Mouse (Mus musculus) neutrophil, adult 5-6 weeks (primary cell): ENCODE data around the gene Tsen15. TPM values are rescaled to one million over a fixed set of nuclear protein-coding genes. Genes with fewer than 3 reads are reported as not detected.

ENCODE experiments used
- ATAC-seq: fragments of 151-379, 151-347 bp; 2 replicates; pipeline ENCODE4 v1.8.0; 2017; ENCODE audit warnings: mild to moderate bottlenecking, moderate TSS enrichment; ENCODE audit not compliant: insufficient number of reproducible peaks, poor library complexity, low FRiP score, severe bottlenecking; ENCODE audit errors: extremely low read depth
- total RNA-seq: library from RNA; stranded (forward); fragments of 200-1000 nt; gene quantifications from 2 replicates; pipeline ENCODE4 v1.2.3, GENCODE M21; 2017

Tsen15 gene
- 17.8 and 19.5 TPM in 2 replicates for total RNA-seq

DNA sequence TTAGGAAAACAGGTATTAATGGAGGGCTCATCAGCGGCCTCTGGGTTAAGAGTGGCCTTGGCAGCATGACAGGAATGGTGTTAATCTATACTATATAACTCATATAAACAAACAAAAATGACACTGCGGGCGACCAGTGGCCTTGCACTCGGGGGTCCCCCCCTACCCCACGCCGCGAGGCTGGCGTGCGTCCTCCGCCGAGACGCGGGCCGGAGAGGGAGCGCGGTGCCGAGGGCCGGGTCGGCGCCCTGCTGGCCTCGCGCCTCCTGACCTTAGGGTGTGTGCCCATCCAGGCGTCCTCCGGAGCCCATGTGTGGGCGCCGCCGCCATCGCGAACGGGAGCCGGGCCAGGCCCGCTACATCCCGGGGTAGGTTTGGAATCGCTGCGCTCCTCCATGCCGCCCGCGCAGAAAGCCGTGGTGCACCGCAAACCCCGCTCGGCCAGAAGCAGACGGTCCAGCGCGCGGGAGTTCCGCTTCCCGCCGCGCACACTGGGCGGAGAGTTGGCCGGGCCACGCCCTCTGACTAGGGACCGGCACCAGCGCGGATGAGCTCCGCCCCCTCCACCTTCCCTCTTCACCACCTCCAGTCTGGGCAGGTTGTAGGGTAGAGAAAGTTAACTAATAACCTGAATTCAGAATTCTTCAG is at the start of gene Tsen15:
Gene Tsen15, minus strand, starts transcription at position 501 of the 648 bp plus-strand sequence.
- peak; percentile 85 for ATAC-seq

DNA sequence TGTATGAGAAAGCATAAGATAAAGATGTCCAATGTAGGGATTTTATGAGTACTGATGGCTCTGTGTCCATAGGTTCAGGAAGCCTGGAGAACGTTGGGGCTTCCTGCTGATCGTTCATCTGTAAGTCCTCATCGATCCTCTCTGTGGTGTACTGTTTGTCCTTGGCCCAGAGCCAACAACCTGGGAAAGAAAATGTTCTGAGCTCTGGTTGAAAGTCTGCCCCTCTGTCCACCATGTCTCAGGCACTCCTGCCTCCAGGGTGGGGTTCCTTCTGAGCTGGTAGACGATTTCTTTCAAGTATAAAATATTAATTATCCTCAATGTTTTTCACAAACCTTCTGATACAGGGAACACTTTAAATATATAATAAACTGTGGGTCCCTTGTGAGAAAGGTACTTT is 47.7 kb upstream of the Tsen15 start:
- no peak for ATAC-seq

DNA sequence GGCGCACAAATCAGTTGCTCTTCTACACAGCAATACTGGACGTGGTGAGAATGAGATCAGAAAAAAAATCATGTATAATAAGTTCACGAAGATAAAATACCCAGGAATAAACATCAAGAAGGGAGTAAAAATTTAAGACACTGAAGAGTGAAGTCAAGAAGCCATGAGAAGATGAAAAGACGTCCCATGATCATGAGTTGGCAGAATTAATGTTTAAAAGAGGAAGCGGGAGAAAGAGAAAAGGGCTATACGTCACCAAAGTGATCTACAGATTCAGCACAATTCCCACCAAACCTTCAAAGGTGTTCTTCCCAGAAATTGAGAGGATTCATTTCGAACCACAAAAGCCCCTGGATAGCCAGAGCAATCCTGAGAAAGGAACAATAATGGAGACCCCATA is 43.3 kb upstream of the Tsen15 start:
- no peak for ATAC-seq

DNA sequence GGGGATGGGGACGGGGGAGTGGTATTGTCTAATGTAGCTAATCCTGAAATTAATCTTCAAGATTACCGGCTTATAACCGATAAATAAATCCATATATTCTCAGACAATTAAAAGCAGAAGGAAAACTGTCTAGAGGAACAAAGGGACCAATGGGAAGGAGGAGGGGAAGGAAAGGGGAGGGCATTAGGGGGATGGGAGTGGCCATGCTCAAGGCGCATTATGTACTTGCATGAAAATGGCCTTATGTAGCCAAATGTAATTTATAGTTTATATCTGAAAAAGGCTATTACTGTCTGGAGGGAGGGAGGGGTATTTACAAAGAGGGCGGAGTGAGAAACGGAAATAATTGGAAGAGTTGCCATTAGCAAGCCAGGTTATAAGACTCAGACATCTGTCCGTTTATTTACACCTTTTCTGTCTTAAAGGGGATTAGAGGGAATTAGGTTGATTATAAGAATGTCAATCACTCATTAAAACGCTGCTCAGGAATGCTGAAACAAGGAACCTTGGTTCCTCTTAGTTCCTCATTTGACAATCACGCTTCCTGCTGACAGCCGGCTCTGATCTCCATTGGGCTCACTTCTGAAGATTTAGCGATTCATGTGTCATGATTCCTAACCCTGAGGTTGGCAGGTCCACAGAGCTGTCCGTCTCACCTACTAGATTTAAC is 41.6 kb upstream of the Tsen15 start:
- no peak for ATAC-seq

DNA sequence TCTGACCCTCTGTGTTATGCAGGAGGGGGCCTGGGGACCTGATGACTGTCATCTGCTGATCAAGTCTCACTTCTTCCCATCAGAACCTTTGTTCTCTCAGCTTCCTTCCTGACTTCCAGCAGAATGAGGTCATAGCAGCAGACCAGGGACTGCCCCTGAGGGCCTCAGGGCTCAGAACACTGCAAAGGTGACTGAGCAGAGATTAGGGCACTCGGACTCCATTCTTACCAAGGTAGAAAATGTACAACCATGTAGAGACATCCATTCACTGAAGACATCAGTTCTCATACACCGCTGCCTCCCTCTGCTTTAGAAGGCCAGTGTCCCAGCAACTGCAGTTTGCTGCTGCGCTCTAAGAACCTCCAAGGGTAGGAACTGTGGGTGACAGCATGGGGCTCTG is 36.6 kb upstream of the Tsen15 start:
- no peak for ATAC-seq

DNA sequence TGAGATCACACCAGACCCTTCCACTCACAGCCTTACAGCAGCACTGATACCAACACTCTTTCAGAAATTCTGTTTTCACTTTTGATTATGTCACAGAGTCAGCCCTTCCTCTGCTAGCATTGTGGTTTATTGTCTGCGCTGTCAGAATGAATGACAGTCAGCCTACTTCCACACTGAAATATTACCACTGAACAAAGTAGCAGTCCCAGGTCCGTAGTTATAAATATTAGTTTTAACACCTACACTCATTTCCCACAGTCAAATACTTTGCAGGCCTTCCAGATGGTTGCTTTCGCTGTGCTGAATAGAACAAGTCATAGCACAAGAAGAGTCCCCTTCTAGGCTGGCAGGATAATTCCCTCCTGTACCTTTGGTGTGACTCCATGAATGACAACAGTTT is 35.8 kb upstream of the Tsen15 start:
- ATAC-seq, result no peak

DNA sequence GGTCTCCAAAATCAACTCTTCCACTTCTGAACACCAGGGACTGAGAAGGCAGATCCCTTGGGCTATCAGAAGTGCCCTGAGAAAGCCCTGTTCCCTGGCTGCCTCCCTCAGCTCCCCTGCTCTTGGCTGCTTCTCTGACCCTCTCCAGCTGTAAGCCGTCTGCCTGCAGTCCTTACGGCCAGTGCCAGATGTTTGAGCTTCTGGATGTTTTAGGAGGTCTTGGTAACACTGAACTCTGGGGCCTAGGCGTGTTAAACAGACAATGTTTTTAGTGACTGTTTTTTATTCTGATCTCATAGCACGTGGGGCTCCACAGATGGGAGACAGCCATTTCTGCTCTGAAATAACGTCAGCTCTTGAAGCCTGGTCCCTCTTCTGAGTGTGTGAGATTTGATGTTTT is 31.1 kb upstream of the Tsen15 start:
- ATAC-seq, result no peak

DNA sequence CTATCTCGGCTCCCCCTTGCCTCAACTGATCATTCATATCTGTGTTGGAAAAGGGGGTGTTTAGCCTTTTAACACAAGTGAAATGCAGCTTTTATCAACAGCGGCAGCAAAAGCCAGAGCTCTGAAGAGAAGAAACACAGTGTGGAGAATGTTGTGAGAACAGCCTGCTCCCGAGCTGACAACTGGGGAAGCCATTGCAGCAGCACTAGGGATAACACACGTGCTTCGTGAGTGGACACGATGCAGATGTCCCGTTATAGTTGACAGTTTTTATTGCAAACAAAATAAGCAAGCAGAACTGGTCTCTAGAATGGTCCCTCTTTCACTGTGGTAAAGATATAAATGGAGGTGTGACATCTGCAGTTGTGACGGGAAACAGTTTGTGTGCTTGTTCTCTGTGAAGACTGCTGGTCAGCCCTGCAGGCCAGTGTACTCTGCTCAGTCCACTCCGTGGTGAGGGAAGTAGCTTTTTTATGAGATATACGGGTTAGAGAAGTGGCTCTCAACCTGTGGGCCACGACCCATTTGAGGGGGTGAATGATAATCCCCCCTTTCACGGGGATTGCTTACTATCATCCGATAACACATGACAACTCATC is 29.9 kb upstream of the Tsen15 start:
- no peak for ATAC-seq

DNA sequence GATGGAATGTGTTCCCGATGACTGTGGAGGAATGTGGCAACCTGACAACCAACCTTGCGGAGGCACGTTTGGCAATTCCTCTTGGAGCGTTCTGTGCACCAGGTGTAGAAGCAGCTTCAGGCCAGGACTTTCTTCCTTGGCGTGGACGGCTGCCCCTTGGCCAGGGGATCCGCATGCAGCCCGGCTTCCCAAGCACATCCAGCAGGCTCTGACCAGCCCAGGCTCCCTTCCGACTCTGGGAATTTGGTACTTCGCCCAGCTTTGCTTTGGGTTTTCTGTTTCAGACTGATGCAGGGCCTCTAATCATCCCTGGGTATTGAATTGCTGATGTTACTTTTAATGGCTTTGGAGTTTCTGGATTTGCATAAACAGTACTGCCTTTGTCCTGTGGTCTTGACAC is 28.0 kb upstream of the Tsen15 start:
- no peak for ATAC-seq

DNA sequence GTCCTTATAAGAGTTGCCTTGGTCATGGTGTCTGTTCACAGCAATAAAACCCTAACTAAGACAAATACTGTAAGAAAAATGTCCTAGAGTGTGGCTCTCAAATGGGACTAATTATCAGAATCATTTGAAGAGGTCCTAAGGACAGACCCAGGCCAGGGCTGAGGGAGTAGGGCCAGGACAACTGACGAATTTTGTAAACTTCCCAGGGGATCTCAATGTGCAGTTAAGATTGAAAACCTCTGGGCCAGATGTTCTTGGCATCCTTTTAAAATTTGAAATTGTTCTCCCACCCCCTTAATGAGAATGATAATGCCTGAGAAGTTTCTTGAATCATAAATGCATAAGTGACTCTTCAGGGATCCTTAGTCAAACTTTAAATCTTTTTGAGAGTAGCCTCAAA is 27.5 kb upstream of the Tsen15 start:
- no peak for ATAC-seq

DNA sequence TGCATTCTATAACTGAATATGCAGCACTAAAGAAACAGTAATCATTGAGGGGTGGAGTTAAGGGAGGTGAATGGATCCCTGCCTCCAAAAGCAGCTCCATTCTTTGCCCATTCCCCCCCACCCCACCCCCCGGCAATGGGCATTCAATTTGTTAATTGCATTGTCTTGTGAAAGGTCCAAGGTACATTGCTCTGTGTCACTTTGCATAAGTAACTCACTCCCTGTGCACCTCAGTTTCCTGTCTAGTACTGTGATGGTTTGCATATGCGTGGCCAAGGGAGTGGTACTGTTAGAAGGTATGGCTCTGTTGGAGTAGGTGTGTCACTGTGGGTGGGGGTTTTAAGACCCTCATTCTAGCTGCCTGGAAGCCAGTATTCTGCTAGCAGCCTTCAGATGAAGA is 26.6 kb upstream of the Tsen15 start:
- no peak for ATAC-seq

DNA sequence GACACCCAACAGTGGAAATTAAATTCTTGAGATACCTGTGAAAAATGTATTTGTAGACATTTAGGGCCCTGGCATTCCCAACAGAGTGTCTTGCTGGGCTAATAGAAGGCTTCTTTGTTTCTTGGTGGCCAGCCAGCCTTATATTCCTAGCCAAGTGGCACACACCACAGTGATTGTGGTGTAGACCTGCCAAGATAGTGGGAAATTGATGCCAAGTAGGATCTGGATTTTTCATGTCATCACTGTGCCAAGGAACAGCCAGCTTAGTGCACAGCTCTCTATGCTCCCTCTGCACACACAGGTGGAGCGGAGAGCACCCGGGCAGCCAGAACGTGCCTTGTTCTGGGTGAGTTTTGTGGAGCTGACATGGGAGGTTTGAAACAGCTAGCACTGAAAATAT is 24.2 kb upstream of the Tsen15 start:
- no peak for ATAC-seq

DNA sequence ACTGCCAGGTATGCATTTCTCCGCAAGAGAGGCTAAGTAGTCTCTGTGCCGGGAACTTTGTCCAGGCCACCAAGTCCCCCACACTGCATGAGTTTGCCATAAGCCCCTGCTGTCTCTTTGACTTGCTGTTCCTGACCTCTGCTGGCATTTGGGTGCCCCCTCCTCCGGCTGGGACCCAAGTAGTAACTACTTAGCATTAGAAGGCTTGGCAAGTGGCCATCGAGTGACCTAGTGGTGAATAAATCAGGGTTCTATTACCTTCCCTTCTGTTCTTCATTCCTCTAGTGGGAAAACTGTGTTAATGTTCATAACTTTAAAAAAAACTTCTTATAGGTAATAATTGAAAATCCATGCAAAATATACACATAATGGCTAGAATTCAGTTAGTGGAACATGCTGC is 22.9 kb upstream of the Tsen15 start:
- no peak for ATAC-seq

DNA sequence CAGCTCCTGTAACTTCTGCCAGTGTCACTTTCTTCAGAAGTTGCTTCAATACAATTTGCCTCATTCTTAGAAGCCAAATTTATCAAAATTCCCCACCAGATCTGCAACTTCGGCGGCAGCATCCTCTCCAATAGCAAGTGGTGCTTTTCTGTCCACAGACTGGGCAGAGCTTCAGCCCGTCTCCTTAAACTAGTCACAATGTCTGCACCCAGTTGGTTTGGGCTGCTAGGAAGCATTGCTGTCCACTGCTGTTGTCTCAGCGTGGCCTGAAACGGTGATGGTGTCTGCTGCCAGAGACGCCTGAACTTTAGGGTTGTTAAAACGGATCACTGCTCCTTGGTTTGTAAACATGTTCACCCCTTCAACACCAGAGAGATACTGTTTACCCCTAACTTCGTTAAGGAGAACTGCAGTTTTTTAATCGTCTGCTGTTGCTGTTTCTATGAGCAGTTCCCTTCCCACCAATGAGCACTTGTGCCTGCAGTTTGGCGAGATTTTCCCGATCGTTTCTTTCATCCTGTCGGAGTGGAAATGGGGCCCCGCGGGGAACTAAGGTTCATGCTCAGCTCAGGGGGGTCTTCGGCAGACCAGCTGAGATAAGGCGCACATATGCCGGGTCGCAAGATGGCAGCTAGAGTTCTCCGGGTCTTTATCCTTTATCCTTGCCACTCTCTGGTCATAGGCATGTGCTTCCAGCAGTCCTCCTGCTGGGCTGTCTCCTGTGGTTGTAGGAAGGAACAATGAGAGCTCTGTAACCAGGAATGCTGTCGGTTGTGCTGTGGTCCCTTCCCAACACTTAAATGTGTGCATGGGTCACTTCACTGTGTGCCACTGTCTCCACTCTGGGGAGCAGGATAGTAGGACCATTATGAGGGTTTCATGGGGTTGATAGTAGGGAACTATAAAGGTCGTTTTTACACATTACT is 20.8 kb upstream of the Tsen15 start:
- ATAC-seq, result no peak

DNA sequence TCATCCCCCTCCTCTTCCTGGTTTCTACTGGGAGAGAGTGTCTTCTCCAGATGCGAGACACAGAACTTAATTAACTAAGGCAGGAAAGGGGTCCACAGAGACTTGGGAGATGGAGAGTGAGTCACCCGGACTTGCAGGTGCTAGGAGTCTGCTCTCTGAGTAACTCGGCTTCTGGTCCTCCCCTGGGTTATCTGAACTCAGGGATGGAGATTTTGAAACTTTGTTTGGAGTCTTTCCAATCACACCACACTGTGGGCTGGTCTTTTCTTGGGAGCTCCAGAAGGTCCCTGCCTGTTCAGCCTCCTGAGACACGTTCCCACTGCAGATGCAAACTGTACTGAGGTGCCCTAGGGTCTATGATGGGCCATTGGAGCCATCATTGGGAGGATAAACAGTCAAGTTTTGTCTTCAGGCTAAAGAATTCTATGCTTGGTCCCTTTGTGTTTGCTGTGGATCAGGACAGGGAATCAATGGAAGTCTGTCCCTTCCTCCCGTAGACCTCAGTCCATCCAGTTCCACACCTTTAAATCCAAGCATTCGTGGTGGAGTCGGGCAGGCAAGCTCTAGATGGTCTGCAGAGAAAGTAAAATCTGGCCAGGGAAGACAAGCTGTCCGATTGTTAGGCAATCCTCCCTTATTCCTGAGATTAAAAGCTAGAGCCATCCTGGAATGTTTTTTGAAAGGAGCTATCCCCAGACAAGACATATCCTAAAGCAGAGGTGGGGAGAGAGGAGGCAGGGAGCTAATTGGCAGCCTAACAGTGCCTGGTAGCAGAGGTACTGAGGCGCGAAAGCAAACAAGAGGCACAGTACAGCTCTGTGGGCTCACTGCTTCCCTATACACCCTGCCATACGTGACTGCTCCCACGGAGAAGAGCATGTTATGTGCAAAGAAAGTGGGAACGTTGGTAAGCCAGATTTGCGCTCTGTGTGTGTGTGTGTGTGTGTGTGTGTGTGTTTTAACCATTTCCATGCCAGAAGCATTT is 14.4 kb upstream of the Tsen15 start:
- no peak for ATAC-seq

DNA sequence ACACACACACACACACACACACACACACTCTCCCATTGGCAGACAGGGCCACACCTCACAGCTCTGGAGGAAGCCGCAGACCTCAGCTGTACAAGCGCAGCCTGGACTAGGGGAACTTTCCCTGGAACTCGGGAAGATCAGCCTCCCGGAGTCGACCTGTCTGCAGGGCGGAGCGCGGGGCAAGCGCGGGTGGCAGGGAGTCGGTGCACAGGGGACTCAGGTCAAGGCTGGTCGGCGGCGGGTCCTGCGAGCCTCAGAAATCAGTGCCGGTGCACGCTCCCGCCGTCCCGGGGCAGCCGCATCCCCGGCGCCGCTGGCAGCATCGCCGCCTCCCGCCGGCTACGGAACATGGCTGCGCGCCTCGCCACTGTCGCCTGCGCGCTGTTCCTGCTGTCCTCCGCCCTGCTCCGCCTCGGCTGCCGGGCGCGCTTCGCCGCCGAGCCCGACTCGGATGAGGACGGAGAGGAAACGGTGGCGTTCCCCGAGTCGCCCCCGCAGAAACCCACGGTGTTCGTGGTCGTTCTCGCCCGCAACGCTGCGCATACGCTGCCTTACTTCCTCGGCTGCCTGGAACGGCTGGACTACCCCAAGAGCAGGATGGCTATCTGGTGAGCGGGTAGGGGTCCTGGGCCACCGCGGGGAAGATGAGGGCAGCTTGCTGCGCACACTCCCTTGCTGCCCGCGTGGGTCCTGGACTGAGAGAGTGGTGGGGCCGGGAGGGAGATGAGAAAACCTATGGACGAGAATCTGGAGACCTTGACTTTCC is 13.5 kb upstream of the Tsen15 start, which contains the start of gene Colgalt2:
Gene Colgalt2, plus strand, starts transcription at position 41 of the 766 bp plus-strand sequence.
- no peak for ATAC-seq

DNA sequence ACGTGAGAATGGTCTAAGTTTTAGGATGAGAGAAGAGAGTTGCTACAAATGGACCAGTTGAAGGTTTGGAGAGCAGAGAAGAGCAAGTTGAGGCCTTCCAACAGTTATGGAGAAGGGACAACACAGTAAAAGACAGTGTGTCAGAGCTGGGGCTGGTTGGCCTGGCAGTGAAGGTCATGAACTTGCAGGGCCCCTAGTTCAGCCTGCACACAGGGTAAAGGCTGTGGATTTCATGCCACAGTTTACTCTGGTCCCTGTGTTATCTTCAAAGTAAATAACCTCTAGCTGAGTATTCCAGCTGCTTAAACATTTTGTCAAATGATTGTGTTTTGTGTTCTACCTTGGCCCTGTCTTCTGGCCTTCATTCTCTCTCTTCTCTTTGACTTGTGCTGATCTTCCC is 12.2 kb upstream of the Tsen15 start:
- no peak for ATAC-seq
